Mouse (Mus musculus) intestine, embryonic 16.5 days (tissue): ENCODE measurements around the gene Ube2v1. TPM values are rescaled to one million over a fixed set of nuclear protein-coding genes. Genes with fewer than 3 reads are reported as not detected.
"Not testable (repeated sequence)": the region's sequence is repeated elsewhere in the genome, so short reads cannot be mapped to it uniquely, and the experiment has no call there.

Experiments
- ATAC-seq: fragments of 200-750 bp; cut with Nextera tagmentation; 2 replicates; pipeline ENCODE4 v1.8.0; 2017; ENCODE audit warnings: moderate TSS enrichment, moderate library complexity
- H3K27ac ChIP-seq: fragments of 300-500 bp; sonication (generic); 2 replicates; pipeline ENCODE4 v1.5.1; 2014; ENCODE audit warnings: mild to moderate bottlenecking, low read length
- H3K27me3 ChIP-seq: fragments of 300-500 bp; sonication (generic); replicated peaks from 2 replicates; pipeline ENCODE4 v1.6.1; 2014; ENCODE audit warnings: low read length, control low read depth, mixed read lengths; ENCODE audit not compliant: control insufficient read depth, insufficient read depth
- H3K36me3 ChIP-seq: fragments of 300-500 bp; sonication (generic); 2 replicates; pipeline ENCODE4 v1.6.1; 2014; ENCODE audit warnings: low read length, control low read depth; ENCODE audit not compliant: control insufficient read depth, insufficient read depth
- H3K4me1 ChIP-seq: fragments of 300-500 bp; sonication (generic); 2 replicates; pipeline ENCODE4 v1.6.1; 2014; ENCODE audit warnings: low read length, control low read depth, mixed read lengths; ENCODE audit not compliant: control insufficient read depth, insufficient read depth
- H3K4me2 ChIP-seq: fragments of 300-500 bp; sonication (generic); 2 replicates; pipeline ENCODE4 v1.6.1; 2014; ENCODE audit warnings: low read depth, low read length, control low read depth
- H3K4me3 ChIP-seq: fragments of 300-500 bp; sonication (generic); 2 replicates; pipeline ENCODE4 v1.5.1; 2014; ENCODE audit warnings: mild to moderate bottlenecking, low read length
- H3K9ac ChIP-seq: fragments of 300-500 bp; sonication (generic); 2 replicates; pipeline ENCODE4 v1.6.1; 2014; ENCODE audit warnings: low read depth, low read length
- H3K9me3 ChIP-seq: fragments of 300-500 bp; sonication (generic); 2 replicates; pipeline ENCODE4 v1.6.1; 2016; ENCODE audit warnings: low read length, control low read depth; ENCODE audit not compliant: control insufficient read depth
- WGBS: fragments of 180-500 bp; shearing (Covaris S2); extraction: QIAGEN DNeasy Blood & Tissue Kit; methylation state at CpG from one replicate; pipeline ENCODE4 v1.1.7; 2014; 5-methylcytosine and 5-hydroxymethylcytosine counted together
- polyA plus RNA-seq: library from polyadenylated mRNA; unstranded; fragments of >200 nt; fragmentation: Nextera tagmentation; extraction: Ambion mirVana; gene quantifications from 2 replicates; pipeline ENCODE4 v1.2.1, GENCODE M21; 2015

Gene Ube2v1
- polyA plus RNA-seq, 1 experiment from 2014 or later = 293 TPM

GRCm38 (mm10) chr2:167657973-167658372 is 26.1 kb upstream of the Ube2v1 start:
- Histone ChIP-seq H3K4me2 (no peak overlapping the region), H3K4me1 (peaks cover 34% of the 10 kb centered on the region), H3K4me3 (no peak overlapping the region), H3K27me3 (no peaks in the 10 kb centered on the region; the same call in 1 of the 2 replicates), H3K9ac (no peak overlapping the region), H3K36me3 (peaks cover 2% of the 10 kb centered on the region; the same call in 1 of the 2 replicates), H3K9me3 (no peaks in the 10 kb centered on the region), H3K27ac (no peak overlapping the region)
- 87% methylated on average over 4 of the region's 4 CpGs for WGBS
- ATAC-seq = no peak

GRCm38 (mm10) chr2:167656629-167657478 is 25.0 kb upstream of the Ube2v1 start:
- ATAC-seq = no peak
- Histone ChIP-seq H3K4me2 (no peak overlapping the region), H3K9ac (peak overlapping the region; percentile 27; the same call in 1 of the 2 replicates), H3K27me3 (no peaks in the 10 kb centered on the region; the same call in 1 of the 2 replicates), H3K27ac (no peak overlapping the region), H3K4me3 (no peak overlapping the region), H3K36me3 (peaks cover 2% of the 10 kb centered on the region; the same call in 1 of the 2 replicates), H3K4me1 (peaks cover 28% of the 10 kb centered on the region), H3K9me3 (no peaks in the 10 kb centered on the region)
- WGBS = 83% methylated on average over 16 of the region's 16 CpGs

DNA sequence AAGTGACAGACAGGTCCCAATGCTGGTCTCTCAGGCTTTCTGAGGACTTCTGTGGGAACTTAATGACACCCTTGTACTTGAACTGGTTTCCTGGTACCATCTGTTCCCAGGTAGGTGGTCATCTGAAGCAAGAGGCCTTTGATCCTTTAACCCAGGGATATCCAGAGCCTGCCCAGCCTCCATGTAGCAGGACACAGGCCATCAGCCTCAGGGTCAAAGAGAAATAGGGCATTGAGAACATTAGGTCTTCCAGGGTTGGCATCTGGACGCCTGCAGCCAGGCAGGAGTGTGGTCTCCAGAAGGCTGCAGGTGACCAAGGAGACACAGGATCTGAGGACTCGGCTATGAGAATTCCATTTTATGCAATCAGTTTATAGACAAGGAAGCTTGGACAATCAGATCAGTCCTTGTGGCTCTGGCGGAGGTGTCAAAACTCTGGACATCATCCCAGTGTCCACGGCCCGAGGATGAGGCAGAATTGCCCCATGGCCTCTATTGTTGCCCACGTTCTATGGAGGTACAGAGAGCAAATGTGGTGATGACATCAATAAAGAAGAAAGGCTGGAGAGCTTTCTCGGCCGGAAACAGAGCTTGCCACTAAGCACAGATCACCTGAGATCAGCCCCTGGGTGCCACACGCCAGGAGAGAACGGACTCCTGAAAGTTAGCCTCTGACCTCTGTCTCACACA is 23.2 kb upstream of the Ube2v1 start:
- no peak for ATAC-seq
- WGBS = 84% methylated on average over 10 of the region's 10 CpGs

GRCm38 (mm10) chr2:167652694-167653093 is 20.8 kb upstream of the Ube2v1 start:
- Histone ChIP-seq H3K9me3 (no peaks in the 10 kb centered on the region), H3K4me2 (no peak overlapping the region), H3K9ac (no peak overlapping the region), H3K4me1 (no peaks in the 10 kb centered on the region), H3K27ac (no peak overlapping the region), H3K36me3 (peaks cover 2% of the 10 kb centered on the region; the same call in 1 of the 2 replicates), H3K4me3 (no peak overlapping the region), H3K27me3 (no peaks in the 10 kb centered on the region; the same call in 1 of the 2 replicates)
- 60% methylated on average over 7 of the region's 7 CpGs for WGBS
- ATAC-seq = peak; percentile 80

More for the DNA sequence above, 23.2 kb upstream of the Ube2v1 start:
- Histone ChIP-seq H3K27me3 (no peaks in the 10 kb centered on the region; the same call in 1 of the 2 replicates), H3K4me1 (peaks cover 20% of the 10 kb centered on the region), H3K9ac (no peak overlapping the region), H3K9me3 (no peaks in the 10 kb centered on the region), H3K4me3 (no peak overlapping the region), H3K36me3 (peaks cover 2% of the 10 kb centered on the region; the same call in 1 of the 2 replicates), H3K27ac (no peak overlapping the region), H3K4me2 (no peak overlapping the region)

DNA sequence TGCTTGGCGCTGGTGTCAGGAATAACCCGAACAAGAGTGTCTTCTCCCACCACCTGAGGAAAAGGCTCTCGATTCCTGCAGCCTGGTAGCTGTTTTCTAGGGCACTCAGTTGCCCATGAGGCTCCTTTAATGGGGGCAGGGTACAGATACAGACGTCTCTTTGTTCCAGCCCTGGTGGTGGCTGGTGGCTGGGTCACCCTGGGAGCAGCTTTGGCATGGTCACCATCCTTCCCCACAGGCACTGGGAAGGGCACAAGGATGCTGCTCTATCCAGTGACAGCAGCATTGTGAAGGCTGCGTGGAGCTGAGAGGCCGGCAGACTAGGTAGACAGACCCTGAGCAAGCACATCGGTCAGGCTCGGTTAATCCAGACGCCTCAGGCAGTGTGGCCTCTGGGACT is 19.7 kb upstream of the Ube2v1 start:
- WGBS = 91% methylated on average over 9 of the region's 9 CpGs
- Histone ChIP-seq H3K36me3 (no peaks in the 10 kb centered on the region), H3K27me3 (no peaks in the 10 kb centered on the region; the same call in 1 of the 2 replicates), H3K9me3 (no peaks in the 10 kb centered on the region), H3K4me3 (no peak overlapping the region), H3K27ac (no peak overlapping the region), H3K4me1 (no peaks in the 10 kb centered on the region), H3K9ac (no peak overlapping the region), H3K4me2 (no peak overlapping the region)
- ATAC-seq = no peak

GRCm38 (mm10) chr2:167649290-167650032 is 17.6 kb upstream of the Ube2v1 start:
- Histone ChIP-seq H3K9me3 (no peaks in the 10 kb centered on the region), H3K4me2 (no peak overlapping the region), H3K27ac (no peak overlapping the region), H3K4me1 (no peaks in the 10 kb centered on the region), H3K27me3 (no peaks in the 10 kb centered on the region; the same call in 1 of the 2 replicates), H3K36me3 (no peaks in the 10 kb centered on the region), H3K4me3 (no peak overlapping the region), H3K9ac (no peak overlapping the region)
- ATAC-seq = no peak
- WGBS = 83% methylated on average over 12 of the region's 12 CpGs

- Histone ChIP-seq H3K9me3 (no peaks in the 10 kb centered on the region), H3K27ac (no peak overlapping the region), H3K4me3 (no peak overlapping the region), H3K4me2 (no peak overlapping the region), H3K9ac (no peak overlapping the region), H3K36me3 (no peaks in the 10 kb centered on the region), H3K27me3 (no peaks in the 10 kb centered on the region), H3K4me1 (peaks cover under 1% of the 10 kb centered on the region; the same call in 1 of the 2 replicates)
- no peak; the same call in 1 of the 2 replicates for ATAC-seq
- 63% methylated on average over 4 of the region's 4 CpGs for WGBS
Observed at GRCm38 (mm10) chr2:167646411-167646810, 14.5 kb upstream of the Ube2v1 start.

DNA sequence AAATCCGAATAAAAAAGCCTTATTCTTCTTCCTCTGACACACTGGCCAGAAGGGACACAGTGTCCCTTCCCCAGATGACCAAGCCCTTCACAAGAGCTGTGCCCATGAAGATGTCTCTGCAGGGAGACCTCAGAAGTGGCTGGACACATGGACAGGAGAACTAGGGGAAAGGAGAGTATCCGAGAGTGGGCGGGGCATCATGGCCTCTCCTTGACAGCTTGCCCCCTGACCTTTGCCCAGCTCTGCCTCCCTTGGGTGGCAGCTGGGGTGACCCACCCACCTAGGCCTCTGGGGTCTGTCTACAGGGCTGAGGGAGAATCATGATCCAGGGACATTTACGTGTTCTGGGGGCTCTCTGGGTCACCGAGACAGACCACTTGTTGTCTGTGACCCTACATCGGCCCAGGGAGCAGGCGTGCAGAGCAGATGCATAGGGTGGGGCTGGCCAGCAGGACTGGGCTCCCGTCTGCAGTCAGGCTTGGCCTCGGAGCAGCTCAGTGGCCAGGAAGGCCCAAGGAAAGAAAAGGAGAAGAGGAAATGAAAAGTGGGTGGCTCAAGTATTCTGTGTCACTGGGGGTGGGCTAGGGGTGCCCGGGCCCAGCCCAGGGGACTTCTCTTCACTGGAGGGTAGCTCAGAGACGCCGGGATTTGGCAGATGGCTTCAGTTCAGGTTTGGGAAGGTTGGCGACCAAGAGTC is 11.6 kb upstream of the Ube2v1 start:
- H3K9me3 ChIP-seq, H3K4me3 ChIP-seq, H3K27me3 ChIP-seq, H3K9ac ChIP-seq, ATAC-seq, H3K4me1 ChIP-seq, H3K36me3 ChIP-seq, H3K27ac ChIP-seq, H3K4me2 ChIP-seq: not testable (repeated sequence)
- WGBS = 75% methylated on average over 11 of the region's 13 CpGs
